Mouse (Mus musculus) midbrain, embryonic 15.5 days (tissue): ENCODE measurements at regions not wholly inside any gene's neighbourhood (a gene's known extent, or its start where the extent isn't known, plus 50 kb on each side); places are given as distances from the start of the nearest gene placed in this dataset.

ENCODE experiments used
- ATAC-seq: fragments of 200-750 bp; cut with Nextera tagmentation; replicated peaks from 2 replicates; pipeline ENCODE4 v1.8.0; 2017; ENCODE audit warnings: moderate TSS enrichment
- H3K27ac ChIP-seq: fragments of 300-500 bp; sonication (generic); 2 replicates; pipeline ENCODE4 v1.5.1; 2015; ENCODE audit warnings: mild to moderate bottlenecking, inconsistent platforms
- H3K27me3 ChIP-seq: fragments of 300-500 bp; sonication (generic); replicated peaks from 2 replicates; pipeline ENCODE4 v1.6.1; 2015; ENCODE audit warnings: inconsistent platforms
- H3K36me3 ChIP-seq: fragments of 300-500 bp; sonication (generic); replicated peaks from 2 replicates; pipeline ENCODE4 v1.6.1; 2015; ENCODE audit warnings: inconsistent platforms
- H3K4me1 ChIP-seq: fragments of 300-500 bp; sonication (generic); 2 replicates; pipeline ENCODE4 v1.6.1; 2015; ENCODE audit warnings: inconsistent platforms
- H3K4me2 ChIP-seq: fragments of 300-500 bp; sonication (generic); 2 replicates; pipeline ENCODE4 v1.6.1; 2015; ENCODE audit warnings: inconsistent platforms, mild to moderate bottlenecking, moderate library complexity
- H3K4me3 ChIP-seq: fragments of 300-500 bp; sonication (generic); 2 replicates; pipeline ENCODE4 v1.5.1; 2015; ENCODE audit warnings: mild to moderate bottlenecking, inconsistent platforms
- H3K9ac ChIP-seq: fragments of 300-500 bp; sonication (generic); 2 replicates; pipeline ENCODE4 v1.6.1; 2015; ENCODE audit warnings: mild to moderate bottlenecking, inconsistent platforms
- H3K9me3 ChIP-seq: fragments of 300-500 bp; sonication (generic); 2 replicates; pipeline ENCODE4 v1.6.1; 2016; ENCODE audit warnings: inconsistent platforms
- WGBS: fragments of 180-500 bp; shearing (Covaris S2); methylation state at CpG from one replicate; pipeline ENCODE4 v1.1.7; 2015; ENCODE audit warnings: mixed read lengths; 5-methylcytosine and 5-hydroxymethylcytosine counted together

DNA sequence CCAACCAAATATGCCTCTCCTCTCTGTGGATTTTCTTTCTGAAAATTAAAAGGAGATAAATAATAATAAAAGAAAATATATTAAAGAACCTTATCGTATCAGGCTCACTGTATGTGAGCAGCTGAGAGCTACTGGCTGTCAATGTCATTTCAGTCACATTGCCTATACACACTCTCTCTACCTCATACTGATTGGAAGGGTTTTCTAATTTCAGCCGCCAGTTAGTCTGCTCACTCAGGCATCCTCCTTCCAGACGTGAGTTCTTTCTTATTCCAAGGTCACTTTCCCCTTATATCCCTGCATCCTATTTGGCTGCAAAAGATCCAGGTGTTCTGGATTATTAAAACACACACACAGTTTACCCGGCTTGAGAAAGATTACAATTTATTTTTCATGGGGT lies 286.2 kb downstream of the Cenpc1 start:
- Histone ChIP-seq H3K27ac (no peak overlapping the region), H3K4me3 (no peak overlapping the region), H3K36me3 (no peaks in the 10 kb centered on the region), H3K4me2 (no peak overlapping the region), H3K27me3 (no peaks in the 10 kb centered on the region), H3K9ac (no peak overlapping the region), H3K9me3 (no peaks in the 10 kb centered on the region), H3K4me1 (peaks cover 8% of the 10 kb centered on the region)
- 32% methylated on average over 4 of the region's 4 CpGs for WGBS
- peak; percentile 76 for ATAC-seq

DNA sequence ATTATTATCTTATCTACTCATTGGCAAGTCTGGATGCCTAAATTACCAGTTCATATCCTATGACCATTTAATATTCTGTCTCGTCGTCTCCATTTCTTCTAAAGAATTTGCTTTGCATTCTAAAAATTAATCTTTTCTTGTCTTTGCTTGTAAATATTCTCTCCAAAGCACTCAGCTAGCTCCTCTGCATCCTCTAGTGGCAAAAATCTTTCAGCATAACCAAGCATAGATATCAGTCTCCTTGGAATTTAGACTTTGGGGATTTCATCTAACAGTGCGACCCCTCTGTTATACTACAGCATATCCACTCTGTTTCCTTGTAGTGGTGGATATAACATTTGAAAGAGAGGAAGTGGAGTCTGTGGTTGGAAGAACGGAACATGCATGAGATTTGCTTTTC lies 292.7 kb downstream of the Cenpc1 start:
- Histone ChIP-seq H3K27ac (no peak overlapping the region), H3K36me3 (no peaks in the 10 kb centered on the region), H3K4me1 (no peaks in the 10 kb centered on the region), H3K9ac (no peak overlapping the region), H3K4me2 (no peak overlapping the region), H3K4me3 (no peak overlapping the region), H3K9me3 (no peaks in the 10 kb centered on the region), H3K27me3 (no peaks in the 10 kb centered on the region)
- no peak for ATAC-seq
- WGBS: 91% methylated on average over 4 of the region's 4 CpGs

DNA sequence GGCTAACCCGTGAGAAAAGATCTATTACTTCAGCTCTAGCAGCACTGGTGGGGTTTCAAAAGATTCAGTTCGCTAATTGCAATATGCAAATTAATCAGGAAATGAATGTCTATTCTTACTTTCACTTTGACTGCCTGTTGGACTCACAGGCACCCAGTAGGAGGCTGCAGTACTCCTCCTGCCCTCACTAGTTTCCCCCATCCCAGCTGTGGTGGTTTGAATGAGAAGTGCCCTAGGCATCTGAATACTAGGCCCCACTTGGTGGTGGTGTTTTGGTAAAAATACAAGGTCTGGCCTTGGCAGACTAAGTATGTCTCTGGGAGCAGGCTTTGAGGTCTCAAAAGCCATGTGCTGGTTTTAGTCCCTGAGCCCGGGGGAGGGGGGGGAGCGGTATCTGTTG lies 293.3 kb downstream of the Cenpc1 start:
- Histone ChIP-seq H3K4me3 (no peak overlapping the region), H3K36me3 (no peaks in the 10 kb centered on the region)

DNA sequence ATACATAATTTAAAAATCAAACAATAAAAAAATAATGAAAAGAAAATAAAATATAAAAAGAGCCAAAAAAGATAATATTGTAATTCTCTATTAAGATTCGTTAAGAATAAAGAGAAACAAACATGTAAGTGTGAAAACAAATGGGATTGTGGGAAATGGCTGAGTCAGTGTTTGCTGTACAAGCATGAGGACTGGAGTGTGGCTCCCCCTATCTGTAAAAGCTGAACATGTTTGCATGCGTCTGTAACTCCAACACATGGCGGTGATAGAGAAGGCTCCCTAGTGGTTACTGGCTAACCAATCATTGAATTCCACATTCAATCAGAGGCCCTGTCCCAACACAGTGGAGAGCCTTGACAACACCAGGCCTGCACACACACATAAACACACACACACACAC lies 298.2 kb downstream of the Cenpc1 start:
- Histone ChIP-seq H3K27me3 (no peaks in the 10 kb centered on the region), H3K4me1 (no peaks in the 10 kb centered on the region), H3K9me3 (no peaks in the 10 kb centered on the region), H3K27ac (no peak overlapping the region), H3K36me3 (no peaks in the 10 kb centered on the region), H3K4me3 (no peak overlapping the region), H3K9ac (no peak overlapping the region), H3K4me2 (no peak overlapping the region)
- no peak for ATAC-seq
- 95% methylated on average over 3 of the region's 3 CpGs for whole genome bisulfite sequencing

More for the DNA sequence above, 293.3 kb downstream of the Cenpc1 start:
- Histone ChIP-seq H3K27ac (no peak overlapping the region), H3K9ac (no peak overlapping the region), H3K9me3 (no peaks in the 10 kb centered on the region), H3K27me3 (no peaks in the 10 kb centered on the region), H3K4me1 (no peaks in the 10 kb centered on the region), H3K4me2 (no peak overlapping the region)
- 62% methylated on average over 4 of the region's 4 CpGs for WGBS
- no peak for ATAC-seq

GRCm38 (mm10) chr5:85756716-85757115 lies 308.7 kb downstream of the Cenpc1 start:
- no peak overlapping the region for H3K9ac ChIP-seq
- H3K4me1 ChIP-seq: no peaks in the 10 kb centered on the region
- H3K27ac ChIP-seq: no peak overlapping the region
- no peak overlapping the region for H3K4me3 ChIP-seq
- no peak overlapping the region for H3K4me2 ChIP-seq
- H3K36me3 ChIP-seq: no peaks in the 10 kb centered on the region
- H3K9me3 ChIP-seq: no peaks in the 10 kb centered on the region
- H3K27me3 ChIP-seq: no peaks in the 10 kb centered on the region
- 83% methylated on average over 8 of the region's 8 CpGs for WGBS
- 0 out of 2 replicates have a peak, but pooled peaks have one; percentile 33 for ATAC-seq

DNA sequence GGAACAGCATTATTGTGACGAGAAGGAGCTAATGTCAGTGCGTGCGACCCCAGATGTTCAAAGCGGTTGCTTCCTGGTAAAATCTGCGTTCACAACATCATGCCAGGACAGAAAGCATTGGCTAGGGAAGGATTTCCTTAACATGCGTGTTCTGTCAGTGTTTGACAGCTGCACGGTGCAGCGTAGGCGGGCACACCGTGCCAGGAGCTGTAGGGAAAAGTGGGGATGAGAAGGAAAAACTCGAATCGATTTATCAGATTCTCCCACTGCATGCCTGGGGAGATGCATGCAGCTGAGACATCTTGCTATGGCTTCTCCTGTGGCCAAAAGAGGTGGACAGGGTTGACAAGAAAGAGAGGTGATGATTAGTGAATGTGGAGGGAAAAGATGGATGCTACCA lies 311.2 kb downstream of the Cenpc1 start:
- no peaks in the 10 kb centered on the region for H3K9me3 ChIP-seq
- H3K4me3 ChIP-seq: no peak overlapping the region
- no peak overlapping the region for H3K4me2 ChIP-seq
- 73% methylated on average over 12 of the region's 12 CpGs for WGBS
- no peaks in the 10 kb centered on the region for H3K4me1 ChIP-seq
- no peak; the same call in 1 of the 2 replicates for ATAC-seq
- H3K27me3 ChIP-seq: no peaks in the 10 kb centered on the region
- no peaks in the 10 kb centered on the region for H3K36me3 ChIP-seq
- no peak overlapping the region for H3K27ac ChIP-seq
- H3K9ac ChIP-seq: no peak overlapping the region

- Histone ChIP-seq H3K27ac (no peak overlapping the region), H3K4me1 (no peaks in the 10 kb centered on the region), H3K4me2 (no peak overlapping the region), H3K9ac (no peak overlapping the region), H3K4me3 (no peak overlapping the region), H3K9me3 (no peaks in the 10 kb centered on the region), H3K36me3 (no peaks in the 10 kb centered on the region), H3K27me3 (no peaks in the 10 kb centered on the region)
- no peak; the same call in 1 of the 2 replicates for ATAC-seq
- 69% methylated on average over 3 of the region's 3 CpGs for WGBS
These were observed 312.3 kb downstream of the Cenpc1 start for GRCm38 (mm10) chr5:85753109-85753508.

GRCm38 (mm10) chr5:85751649-85752048 lies 313.7 kb downstream of the Cenpc1 start:
- no peaks in the 10 kb centered on the region for H3K4me1 ChIP-seq
- H3K27me3 ChIP-seq: no peaks in the 10 kb centered on the region
- H3K36me3 ChIP-seq: no peaks in the 10 kb centered on the region
- 0 out of 2 replicates have a peak, but pooled peaks have one; percentile 46 for ATAC-seq
- H3K9me3 ChIP-seq: no peaks in the 10 kb centered on the region
- H3K9ac ChIP-seq: no peak overlapping the region
- no peak overlapping the region for H3K4me3 ChIP-seq
- no peak overlapping the region for H3K27ac ChIP-seq
- WGBS: 59% methylated on average over 2 of the region's 2 CpGs
- H3K4me2 ChIP-seq: no peak overlapping the region

- H3K4me1 ChIP-seq: no peaks in the 10 kb centered on the region
- no peaks in the 10 kb centered on the region for H3K27me3 ChIP-seq
- H3K36me3 ChIP-seq: no peaks in the 10 kb centered on the region
- no peak for ATAC-seq
- H3K4me3 ChIP-seq: no peak overlapping the region
- WGBS: 26% methylated on average over 1 of the region's 1 CpGs
- no peak overlapping the region for H3K27ac ChIP-seq
- no peaks in the 10 kb centered on the region for H3K9me3 ChIP-seq
- H3K4me2 ChIP-seq: no peak overlapping the region
- H3K9ac ChIP-seq: no peak overlapping the region
These were observed 314.5 kb downstream of the Cenpc1 start for GRCm38 (mm10) chr5:85750893-85751292.

- H3K4me3 ChIP-seq: no peak overlapping the region
- no peaks in the 10 kb centered on the region for H3K36me3 ChIP-seq
- no peaks in the 10 kb centered on the region for H3K4me1 ChIP-seq
- no peaks in the 10 kb centered on the region for H3K9me3 ChIP-seq
- WGBS: 33% methylated on average over 3 of the region's 3 CpGs
- ATAC-seq: no peak
- H3K27me3 ChIP-seq: no peaks in the 10 kb centered on the region
- H3K9ac ChIP-seq: no peak overlapping the region
- H3K27ac ChIP-seq: no peak overlapping the region
- H3K4me2 ChIP-seq: no peak overlapping the region
These were observed 335.8 kb downstream of the Cenpc1 start for GRCm38 (mm10) chr5:85729613-85730012.

DNA sequence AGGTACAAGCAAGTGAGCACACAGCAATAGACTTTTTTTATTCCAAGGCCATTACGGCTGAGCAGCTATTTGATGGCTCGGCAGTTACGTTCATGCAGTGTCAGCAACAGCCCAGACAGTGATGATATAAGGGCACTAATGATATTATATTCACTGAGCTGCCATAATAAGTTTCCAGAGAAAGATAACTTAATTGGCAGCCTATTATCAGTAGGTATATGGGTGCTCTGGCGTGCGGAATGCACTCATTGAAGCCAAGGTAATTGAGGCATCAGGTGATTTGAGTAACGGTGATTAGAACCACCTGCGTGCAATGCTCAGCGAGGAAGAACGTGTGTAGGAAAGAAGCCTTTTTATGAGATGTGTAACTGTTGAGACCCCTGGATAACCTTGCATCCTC lies 358.0 kb downstream of the Cenpc1 start:
- 74% methylated on average over 9 of the region's 9 CpGs for WGBS
- H3K4me1 ChIP-seq: no peaks in the 10 kb centered on the region
- no peak overlapping the region for H3K27ac ChIP-seq
- H3K27me3 ChIP-seq: no peaks in the 10 kb centered on the region
- no peak overlapping the region for H3K4me2 ChIP-seq
- no peak overlapping the region for H3K9ac ChIP-seq
- ATAC-seq: no peak; the same call in 1 of the 2 replicates
- H3K4me3 ChIP-seq: no peak overlapping the region
- H3K9me3 ChIP-seq: no peaks in the 10 kb centered on the region
- H3K36me3 ChIP-seq: no peaks in the 10 kb centered on the region

DNA sequence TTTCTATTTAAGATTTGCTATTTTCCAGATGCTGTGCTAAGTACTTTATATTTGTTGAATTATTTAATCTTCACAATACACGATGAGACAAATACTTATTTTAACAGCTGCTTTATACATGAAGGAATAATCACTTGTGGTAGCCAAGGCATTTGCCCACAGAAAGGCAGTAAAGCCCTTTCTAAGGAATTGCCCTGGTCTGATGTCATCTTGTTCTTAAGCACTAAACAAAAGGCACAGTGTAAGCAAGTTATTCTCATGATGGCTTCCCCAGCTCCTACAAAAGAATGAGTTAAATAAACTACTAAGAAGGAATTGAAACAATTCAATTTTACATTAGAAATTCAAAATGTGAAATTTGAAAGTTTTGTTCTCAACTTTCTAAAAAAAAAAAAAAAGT lies 358.8 kb downstream of the Cenpc1 start:
- 28% methylated on average over 1 of the region's 1 CpGs for WGBS
- ATAC-seq: no peak

GRCm38 (mm10) chr5:85706084-85706483 lies 359.3 kb downstream of the Cenpc1 start:
- H3K9me3 ChIP-seq: no peaks in the 10 kb centered on the region
- ATAC-seq: no peak
- WGBS: 18% methylated on average over 3 of the region's 3 CpGs
- no peaks in the 10 kb centered on the region for H3K36me3 ChIP-seq
- H3K27ac ChIP-seq: no peak overlapping the region
- no peaks in the 10 kb centered on the region for H3K27me3 ChIP-seq
- no peak overlapping the region for H3K4me2 ChIP-seq
- H3K4me3 ChIP-seq: no peak overlapping the region
- H3K9ac ChIP-seq: no peak overlapping the region
- no peaks in the 10 kb centered on the region for H3K4me1 ChIP-seq

More for the DNA sequence above, 358.8 kb downstream of the Cenpc1 start:
- Histone ChIP-seq H3K4me3 (no peak overlapping the region), H3K4me2 (no peak overlapping the region), H3K36me3 (no peaks in the 10 kb centered on the region), H3K9me3 (no peaks in the 10 kb centered on the region), H3K27ac (no peak overlapping the region), H3K4me1 (no peaks in the 10 kb centered on the region), H3K27me3 (no peaks in the 10 kb centered on the region), H3K9ac (no peak overlapping the region)
